Mouse (Mus musculus): ENCODE measurements around the gene Tent2. TPM values are rescaled to one million over a fixed set of nuclear protein-coding genes. Genes with fewer than 3 reads are reported as not detected.
A peak's percentile ranks its signal among the peaks of the same experiment; 100 is the strongest.

The Tent2 gene
- polyA plus RNA-seq, 1 experiment from 2014 or later, result 59.3 TPM

- Histone ChIP-seq H3K9me3 (replicated peaks; ENCODE audit: control insufficient read depth, low read length) (no peaks in the 10 kb centered on the region), H3K4me3 (ENCODE audit: low read depth, low read length) (no peak overlapping the region), H3K36me3 (ENCODE audit: control insufficient read depth, insufficient read depth, low read length) (peaks cover 15% of the 10 kb centered on the region)
These were observed 29.7 kb downstream of the Tent2 start for GRCm38 (mm10) chr13:93162456-93162855.

GRCm38 (mm10) chr13:93158261-93158660, 33.9 kb downstream of the Tent2 start:
- Histone ChIP-seq H3K4me3 (ENCODE audit: low read depth, low read length) (no peak overlapping the region), H3K9ac (ENCODE audit: low read depth, low read length) (no peak overlapping the region), H3K4me1 (ENCODE audit: control insufficient read depth, insufficient read depth, low read length) (no peaks in the 10 kb centered on the region), H3K36me3 (ENCODE audit: control insufficient read depth, insufficient read depth, low read length) (peaks cover 9% of the 10 kb centered on the region), H3K27me3 (ENCODE audit: control insufficient read depth, insufficient read depth, low read length) (no peaks in the 10 kb centered on the region), H3K4me2 (no peak overlapping the region), H3K27ac (ENCODE audit: low read depth, low read length) (no peak overlapping the region), H3K9me3 (replicated peaks; ENCODE audit: control insufficient read depth, low read length) (no peaks in the 10 kb centered on the region)
- ATAC-seq (replicated peaks; ENCODE audit: insufficient number of reproducible peaks, low FRiP score, low TSS enrichment), result no peak
- 90% methylated on average over 6 of the region's 6 CpGs for WGBS (ENCODE audit: insufficient replicate concordance)

More at GRCm38 (mm10) chr13:93162456-93162855, 29.7 kb downstream of the Tent2 start:
- H3K4me1 ChIP-seq (ENCODE audit: control insufficient read depth, insufficient read depth, low read length), result no peaks in the 10 kb centered on the region
- no peak overlapping the region for H3K4me2 ChIP-seq
- no peak overlapping the region for H3K27ac ChIP-seq (ENCODE audit: low read depth, low read length)
- no peaks in the 10 kb centered on the region for H3K27me3 ChIP-seq (ENCODE audit: control insufficient read depth, insufficient read depth, low read length)
- H3K9ac ChIP-seq (ENCODE audit: low read depth, low read length), result no peak overlapping the region
- no peak for ATAC-seq (replicated peaks; ENCODE audit: insufficient number of reproducible peaks, low FRiP score, low TSS enrichment)

- WGBS (ENCODE audit: insufficient replicate concordance), result 91% methylated on average over 1 of the region's 1 CpGs
- Histone ChIP-seq H3K27me3 (ENCODE audit: control insufficient read depth, insufficient read depth, low read length) (no peaks in the 10 kb centered on the region), H3K36me3 (ENCODE audit: control insufficient read depth, insufficient read depth, low read length) (peaks cover 3% of the 10 kb centered on the region), H3K27ac (ENCODE audit: low read depth, low read length) (no peak overlapping the region), H3K4me2 (no peak overlapping the region), H3K9me3 (replicated peaks; ENCODE audit: control insufficient read depth, low read length) (no peaks in the 10 kb centered on the region), H3K4me3 (ENCODE audit: low read depth, low read length) (no peak overlapping the region), H3K4me1 (ENCODE audit: control insufficient read depth, insufficient read depth, low read length) (no peaks in the 10 kb centered on the region), H3K9ac (ENCODE audit: low read depth, low read length) (no peak overlapping the region)
- no peak for ATAC-seq (replicated peaks; ENCODE audit: insufficient number of reproducible peaks, low FRiP score, low TSS enrichment)
These were observed 38.9 kb downstream of the Tent2 start for GRCm38 (mm10) chr13:93153280-93153679.

GRCm38 (mm10) chr13:93144336-93145167, 47.6 kb downstream of the Tent2 start, which contains the start of gene Cmya5:
Cmya5 (minus strand) TSS chr13:93144724.
- peak within 1 kb of the TSS; percentile 80 for H3K9ac ChIP-seq (ENCODE audit: low read depth, low read length)
- 2% methylated on average over 33 of the region's 45 CpGs for WGBS (ENCODE audit: insufficient replicate concordance)
- peak within 1 kb of the TSS; percentile 78 for H3K27ac ChIP-seq (ENCODE audit: low read depth, low read length)
- peak within 1 kb of the TSS; percentile 89 for H3K4me2 ChIP-seq
- no peaks in the 10 kb centered on the region for H3K9me3 ChIP-seq (replicated peaks; ENCODE audit: control insufficient read depth, low read length)
- H3K4me1 ChIP-seq (ENCODE audit: control insufficient read depth, insufficient read depth, low read length), result peaks cover 12% of the 10 kb centered on the region
- H3K27me3 ChIP-seq (ENCODE audit: control insufficient read depth, insufficient read depth, low read length), result no peaks in the 10 kb centered on the region
- H3K4me3 ChIP-seq (ENCODE audit: low read depth, low read length), result peak within 1 kb of the TSS; percentile 60
- H3K36me3 ChIP-seq (ENCODE audit: control insufficient read depth, insufficient read depth, low read length), result 0 out of 2 replicates have a peak, but pooled peaks cover 3% of the 10 kb centered on the region
- peak; percentile 70 for ATAC-seq (replicated peaks; ENCODE audit: insufficient number of reproducible peaks, low FRiP score, low TSS enrichment)

GRCm38 (mm10) chr13:93143819-93144283, 48.3 kb downstream of the Tent2 start:
- 13% methylated on average over 11 of the region's 11 CpGs for WGBS (ENCODE audit: insufficient replicate concordance)
- ATAC-seq (replicated peaks; ENCODE audit: insufficient number of reproducible peaks, low FRiP score, low TSS enrichment), result peak; percentile 4; the same call in 1 of the 2 replicates
- H3K4me1 ChIP-seq (ENCODE audit: control insufficient read depth, insufficient read depth, low read length), result peaks cover 13% of the 10 kb centered on the region
- H3K36me3 ChIP-seq (ENCODE audit: control insufficient read depth, insufficient read depth, low read length), result no peaks in the 10 kb centered on the region
- no peaks in the 10 kb centered on the region for H3K27me3 ChIP-seq (ENCODE audit: control insufficient read depth, insufficient read depth, low read length)
- peak overlapping the region; percentile 89 for H3K4me2 ChIP-seq
- H3K27ac ChIP-seq (ENCODE audit: low read depth, low read length), result peak overlapping the region; percentile 78
- no peaks in the 10 kb centered on the region for H3K9me3 ChIP-seq (replicated peaks; ENCODE audit: control insufficient read depth, low read length)
- H3K9ac ChIP-seq (ENCODE audit: low read depth, low read length), result peak overlapping the region; percentile 80
- H3K4me3 ChIP-seq (ENCODE audit: low read depth, low read length), result peak overlapping the region; percentile 60

GRCm38 (mm10) chr13:93141184-93141583, 51.0 kb downstream of the Tent2 start:
- no peak overlapping the region for H3K9ac ChIP-seq (ENCODE audit: low read depth, low read length)
- no peaks in the 10 kb centered on the region for H3K36me3 ChIP-seq (ENCODE audit: control insufficient read depth, insufficient read depth, low read length)
- 91% methylated on average over 6 of the region's 6 CpGs for WGBS (ENCODE audit: insufficient replicate concordance)
- H3K4me3 ChIP-seq (ENCODE audit: low read depth, low read length), result no peak overlapping the region
- peaks cover 27% of the 10 kb centered on the region for H3K4me1 ChIP-seq (ENCODE audit: control insufficient read depth, insufficient read depth, low read length)
- H3K27me3 ChIP-seq (ENCODE audit: control insufficient read depth, insufficient read depth, low read length), result no peaks in the 10 kb centered on the region
- no peak overlapping the region for H3K4me2 ChIP-seq
- no peak overlapping the region for H3K27ac ChIP-seq (ENCODE audit: low read depth, low read length)
- no peaks in the 10 kb centered on the region for H3K9me3 ChIP-seq (replicated peaks; ENCODE audit: control insufficient read depth, low read length)
- no peak for ATAC-seq (replicated peaks; ENCODE audit: insufficient number of reproducible peaks, low FRiP score, low TSS enrichment)

GRCm38 (mm10) chr13:93138059-93138458, 54.1 kb downstream of the Tent2 start:
- no peak overlapping the region for H3K9ac ChIP-seq (ENCODE audit: low read depth, low read length)
- peak overlapping the region; percentile 72; the same call in 1 of the 2 replicates for H3K27ac ChIP-seq (ENCODE audit: low read depth, low read length)
- peak overlapping the region; percentile 5; the same call in 1 of the 2 replicates for H3K4me2 ChIP-seq
- peaks cover 18% of the 10 kb centered on the region for H3K4me1 ChIP-seq (ENCODE audit: control insufficient read depth, insufficient read depth, low read length)
- peak; percentile 63; the same call in 1 of the 2 replicates for ATAC-seq (replicated peaks; ENCODE audit: insufficient number of reproducible peaks, low FRiP score, low TSS enrichment)
- H3K4me3 ChIP-seq (ENCODE audit: low read depth, low read length), result no peak overlapping the region
- H3K27me3 ChIP-seq (ENCODE audit: control insufficient read depth, insufficient read depth, low read length), result no peaks in the 10 kb centered on the region
- no peaks in the 10 kb centered on the region for H3K9me3 ChIP-seq (replicated peaks; ENCODE audit: control insufficient read depth, low read length)
- H3K36me3 ChIP-seq (ENCODE audit: control insufficient read depth, insufficient read depth, low read length), result no peaks in the 10 kb centered on the region
- WGBS (ENCODE audit: insufficient replicate concordance), result 15% methylated on average over 1 of the region's 1 CpGs

- Histone ChIP-seq H3K27ac (ENCODE audit: low read depth, low read length) (peak overlapping the region; percentile 43; the same call in 1 of the 2 replicates), H3K4me1 (ENCODE audit: control insufficient read depth, insufficient read depth, low read length) (peaks cover 14% of the 10 kb centered on the region), H3K9ac (ENCODE audit: low read depth, low read length) (no peak overlapping the region), H3K36me3 (ENCODE audit: control insufficient read depth, insufficient read depth, low read length) (no peaks in the 10 kb centered on the region), H3K9me3 (replicated peaks; ENCODE audit: control insufficient read depth, low read length) (no peaks in the 10 kb centered on the region), H3K4me2 (no peak overlapping the region), H3K27me3 (ENCODE audit: control insufficient read depth, insufficient read depth, low read length) (no peaks in the 10 kb centered on the region), H3K4me3 (ENCODE audit: low read depth, low read length) (no peak overlapping the region)
- no peak for ATAC-seq (replicated peaks; ENCODE audit: insufficient number of reproducible peaks, low FRiP score, low TSS enrichment)
- 80% methylated on average over 7 of the region's 7 CpGs for WGBS (ENCODE audit: insufficient replicate concordance)
These were observed 55.1 kb downstream of the Tent2 start for GRCm38 (mm10) chr13:93137098-93137497.
